Mouse (Mus musculus): Measurements from ENCODE around the gene Crybg3. TPM values are rescaled to one million over a fixed set of nuclear protein-coding genes. Genes with fewer than 3 reads are reported as not detected.

Crybg3 gene
- polyA plus RNA-seq, 1 experiment: 5.7 TPM

GRCm38 (mm10) chr16:59487975-59488548 is 112.7 kb downstream of the Crybg3 start:
- TF ChIP-seq CTCF (IDR thresholded peaks at IDR 0.05; ENCODE audit: borderline replicate concordance, insufficient read depth, low read depth, low read length) (no peak), POLR2A (IDR thresholded peaks at IDR 0.05; ENCODE audit: borderline replicate concordance, insufficient read depth, low read length) (no peak)
- 94% methylated on average over 9 of the region's 9 CpGs for WGBS
- H3K27me3 ChIP-seq (ENCODE audit: control insufficient read depth, insufficient read depth, low read length): no peaks in the 10 kb centered on the region
- H3K4me3 ChIP-seq (replicated peaks; ENCODE audit: insufficient read depth, low read depth, low read length): no peak overlapping the region
- H3K27ac ChIP-seq (ENCODE audit: insufficient read depth, low read length): no peak overlapping the region
- no peak for DNase-seq
- no peaks in the 10 kb centered on the region for H3K4me1 ChIP-seq (ENCODE audit: control insufficient read depth, insufficient read depth, low read length)

GRCm38 (mm10) chr16:59487239-59487638 is 113.5 kb downstream of the Crybg3 start:
- TF ChIP-seq CTCF (IDR thresholded peaks at IDR 0.05; ENCODE audit: borderline replicate concordance, insufficient read depth, low read depth, low read length) (no peak), POLR2A (IDR thresholded peaks at IDR 0.05; ENCODE audit: borderline replicate concordance, insufficient read depth, low read length) (no peak)
- H3K4me1 ChIP-seq (ENCODE audit: control insufficient read depth, insufficient read depth, low read length): no peaks in the 10 kb centered on the region
- no peak for DNase-seq
- 91% methylated on average over 7 of the region's 7 CpGs for WGBS
- no peak overlapping the region for H3K4me3 ChIP-seq (replicated peaks; ENCODE audit: insufficient read depth, low read depth, low read length)
- no peak overlapping the region for H3K27ac ChIP-seq (ENCODE audit: insufficient read depth, low read length)
- H3K27me3 ChIP-seq (ENCODE audit: control insufficient read depth, insufficient read depth, low read length): no peaks in the 10 kb centered on the region

GRCm38 (mm10) chr16:59477955-59478354 is 122.8 kb downstream of the Crybg3 start:
- TF ChIP-seq CTCF (IDR thresholded peaks at IDR 0.05; ENCODE audit: borderline replicate concordance, insufficient read depth, low read depth, low read length) (no peak), POLR2A (IDR thresholded peaks at IDR 0.05; ENCODE audit: borderline replicate concordance, insufficient read depth, low read length) (no peak)
- Histone ChIP-seq H3K27ac (ENCODE audit: insufficient read depth, low read length) (no peak overlapping the region), H3K4me1 (ENCODE audit: control insufficient read depth, insufficient read depth, low read length) (no peaks in the 10 kb centered on the region), H3K4me3 (replicated peaks; ENCODE audit: insufficient read depth, low read depth, low read length) (no peak overlapping the region), H3K27me3 (ENCODE audit: control insufficient read depth, insufficient read depth, low read length) (no peaks in the 10 kb centered on the region)
- DNase-seq: no peak
- WGBS: 93% methylated on average over 3 of the region's 3 CpGs

- H3K4me1 ChIP-seq (ENCODE audit: control insufficient read depth, insufficient read depth, low read length): no peaks in the 10 kb centered on the region
- 17% methylated on average over 1 of the region's 1 CpGs for WGBS
- TF ChIP-seq CTCF (IDR thresholded peaks at IDR 0.05; ENCODE audit: borderline replicate concordance, insufficient read depth, low read depth, low read length) (peak; percentile 57; the same call in 1 of the 2 replicates), POLR2A (IDR thresholded peaks at IDR 0.05; ENCODE audit: borderline replicate concordance, insufficient read depth, low read length) (no peak)
- H3K27me3 ChIP-seq (ENCODE audit: control insufficient read depth, insufficient read depth, low read length): no peaks in the 10 kb centered on the region
- H3K27ac ChIP-seq (ENCODE audit: insufficient read depth, low read length): no peak overlapping the region
- H3K4me3 ChIP-seq (replicated peaks; ENCODE audit: insufficient read depth, low read depth, low read length): no peak overlapping the region
- DNase-seq: peak; percentile 18 to 29
These were observed 126.0 kb downstream of the Crybg3 start for GRCm38 (mm10) chr16:59474788-59475187.

GRCm38 (mm10) chr16:59472546-59472945 is 128.2 kb downstream of the Crybg3 start:
- WGBS: 39% methylated on average over 6 of the region's 6 CpGs
- TF ChIP-seq CTCF (IDR thresholded peaks at IDR 0.05; ENCODE audit: borderline replicate concordance, insufficient read depth, low read depth, low read length) (no peak), POLR2A (IDR thresholded peaks at IDR 0.05; ENCODE audit: borderline replicate concordance, insufficient read depth, low read length) (no peak)
- DNase-seq: no peak

GRCm38 (mm10) chr16:59471637-59472278 is 129.0 kb downstream of the Crybg3 start, which contains the start of gene Riox2:
Gene Riox2 (plus strand): TSS chr16:59471775.
- H3K4me3 ChIP-seq (replicated peaks; ENCODE audit: insufficient read depth, low read depth, low read length): peak within 1 kb of the TSS; percentile 97
- TF ChIP-seq CTCF (IDR thresholded peaks at IDR 0.05; ENCODE audit: borderline replicate concordance, insufficient read depth, low read depth, low read length): no peak
- TF ChIP-seq POLR2A (IDR thresholded peaks at IDR 0.05; ENCODE audit: borderline replicate concordance, insufficient read depth, low read length): no peak
- peak; percentile 60 to 70 for DNase-seq
- H3K27ac ChIP-seq (ENCODE audit: insufficient read depth, low read length): no peak within 1 kb of the TSS
- WGBS: 2% methylated on average over 56 of the region's 56 CpGs
- H3K4me1 ChIP-seq (ENCODE audit: control insufficient read depth, insufficient read depth, low read length): no peaks in the 10 kb centered on the region
- no peaks in the 10 kb centered on the region for H3K27me3 ChIP-seq (ENCODE audit: control insufficient read depth, insufficient read depth, low read length)

More at GRCm38 (mm10) chr16:59472546-59472945, 128.2 kb downstream of the Crybg3 start:
- Histone ChIP-seq H3K4me3 (replicated peaks; ENCODE audit: insufficient read depth, low read depth, low read length) (no peak overlapping the region), H3K4me1 (ENCODE audit: control insufficient read depth, insufficient read depth, low read length) (no peaks in the 10 kb centered on the region), H3K27me3 (ENCODE audit: control insufficient read depth, insufficient read depth, low read length) (no peaks in the 10 kb centered on the region), H3K27ac (ENCODE audit: insufficient read depth, low read length) (no peak overlapping the region)

GRCm38 (mm10) chr16:59469846-59470245 is 130.9 kb downstream of the Crybg3 start:
- H3K4me3 ChIP-seq (replicated peaks; ENCODE audit: insufficient read depth, low read depth, low read length): no peak overlapping the region
- no peaks in the 10 kb centered on the region for H3K27me3 ChIP-seq (ENCODE audit: control insufficient read depth, insufficient read depth, low read length)
- H3K4me1 ChIP-seq (ENCODE audit: control insufficient read depth, insufficient read depth, low read length): no peaks in the 10 kb centered on the region
- no peak for TF ChIP-seq CTCF (IDR thresholded peaks at IDR 0.05; ENCODE audit: borderline replicate concordance, insufficient read depth, low read depth, low read length)
- TF ChIP-seq POLR2A (IDR thresholded peaks at IDR 0.05; ENCODE audit: borderline replicate concordance, insufficient read depth, low read length): no peak
- no peak overlapping the region for H3K27ac ChIP-seq (ENCODE audit: insufficient read depth, low read length)
- DNase-seq: no peak
- WGBS: 78% methylated on average over 1 of the region's 1 CpGs

- Histone ChIP-seq H3K27ac (ENCODE audit: insufficient read depth, low read length) (no peak overlapping the region), H3K27me3 (ENCODE audit: control insufficient read depth, insufficient read depth, low read length) (no peaks in the 10 kb centered on the region), H3K4me1 (ENCODE audit: control insufficient read depth, insufficient read depth, low read length) (no peaks in the 10 kb centered on the region), H3K4me3 (replicated peaks; ENCODE audit: insufficient read depth, low read depth, low read length) (no peak overlapping the region)
- 93% methylated on average over 6 of the region's 6 CpGs for WGBS
- no peak for DNase-seq
- TF ChIP-seq POLR2A (IDR thresholded peaks at IDR 0.05; ENCODE audit: borderline replicate concordance, insufficient read depth, low read length): no peak
- TF ChIP-seq CTCF (IDR thresholded peaks at IDR 0.05; ENCODE audit: borderline replicate concordance, insufficient read depth, low read depth, low read length): no peak
These were observed 136.8 kb downstream of the Crybg3 start for GRCm38 (mm10) chr16:59463973-59464372.

Data from cerebellum, adult 2 months (tissue).